ENCODE assay signal across 8 mouse cellular contexts in genomic region chr2:25579737-25580460, GRCm38 (mm10). TPM values are rescaled to one million over a fixed set of nuclear protein-coding genes. Genes with fewer than 3 reads are reported as not detected.
A peak's percentile ranks its signal among the peaks of the same experiment; 100 is the strongest.
DNase-seq lines count a peak whose midpoint lies in the region; ATAC-seq and TF ChIP-seq lines count a peak whose summit lies in the region.

No protein-coding gene starts in this region.

- H3K4me1 ChIP-seq in CH12.LX (ENCODE audit: control insufficient read depth in 1 of 2, insufficient read depth in 2 of 2) = peaks cover 9 to 35% of the 10 kb centered on the region in 2 experiments; a peak in 3 of 4 replicates
- H3K4me1 ChIP-seq in cortical plate, adult 2 months (ENCODE audit: control insufficient read depth, insufficient read depth, low read length) = peaks cover 13% of the 10 kb centered on the region
- peaks cover 79% of the 10 kb centered on the region for H3K4me1 ChIP-seq in hindbrain, embryonic 13.5 days (replicated peaks)
- H3K4me1 ChIP-seq in limb, embryonic 10.5 days = peaks cover 76% of the 10 kb centered on the region
- peaks cover 65% of the 10 kb centered on the region for H3K4me1 ChIP-seq in midbrain, embryonic 15.5 days

- no peaks in the 10 kb centered on the region for H3K27me3 ChIP-seq in CH12.LX (replicated peaks)
- H3K27me3 ChIP-seq in hindbrain, embryonic 13.5 days = peaks cover 55% of the 10 kb centered on the region
- peaks cover 62% of the 10 kb centered on the region for H3K27me3 ChIP-seq in limb, embryonic 10.5 days (ENCODE audit: low read depth, poor library complexity, severe bottlenecking)
- peaks cover 49% of the 10 kb centered on the region for H3K27me3 ChIP-seq in midbrain, embryonic 15.5 days (replicated peaks)

- ATAC-seq in hindbrain, embryonic 13.5 days (ENCODE audit: low FRiP score) = no peak
- no peak for ATAC-seq in midbrain, embryonic 15.5 days (replicated peaks)

- TF ChIP-seq EP300 in CH12.LX (IDR thresholded peaks at IDR 0.05; ENCODE audit: low read length) = no peak

- H3K79me2 ChIP-seq in CH12.LX (replicated peaks; ENCODE audit: control insufficient read depth, extremely low read depth, insufficient read depth, poor library complexity, severe bottlenecking) = no peaks in the 10 kb centered on the region

- no peak; the same call in 1 of the 2 replicates for TF ChIP-seq RAD21 in CH12.LX (IDR thresholded peaks at IDR 0.05; ENCODE audit: low read depth, low read length)

- H3K9me3 ChIP-seq in CH12.LX (replicated peaks; ENCODE audit: low read length) = peaks cover 39% of the 10 kb centered on the region
- no peaks in the 10 kb centered on the region for H3K9me3 ChIP-seq in hindbrain, embryonic 13.5 days
- no peaks in the 10 kb centered on the region for H3K9me3 ChIP-seq in limb, embryonic 10.5 days (replicated peaks)
- H3K9me3 ChIP-seq in midbrain, embryonic 15.5 days = no peaks in the 10 kb centered on the region

- in situ Hi-C loops in CH12.LX (cut with MboI; ENCODE audit: low pct_ligation_motif_present, low pct_unique_long_range_greater_than_20kb, low sequenced_read_pairs) = no loop called here

- no peak overlapping the region for H3K27ac ChIP-seq in CH12.LX (ENCODE audit: insufficient read depth, low read depth)
- no peak overlapping the region; the same call in 1 of the 2 replicates for H3K27ac ChIP-seq in cortical plate, adult 2 months (ENCODE audit: insufficient read depth, low read length)
- no peak overlapping the region for H3K27ac ChIP-seq in hindbrain, embryonic 13.5 days
- H3K27ac ChIP-seq in limb, embryonic 10.5 days = no peak overlapping the region
- no peak overlapping the region for H3K27ac ChIP-seq in midbrain, embryonic 15.5 days

- H3K4me2 ChIP-seq in CH12.LX (ENCODE audit: insufficient read depth, low read depth, poor library complexity, severe bottlenecking) = no peak overlapping the region
- peak overlapping the region; percentile 37 for H3K4me2 ChIP-seq in hindbrain, embryonic 13.5 days
- H3K4me2 ChIP-seq in midbrain, embryonic 15.5 days = peak overlapping the region; percentile 71

- DNase-seq in 3T3-L1 (ENCODE audit: low read depth, low spot score) = peak; percentile 22
- DNase-seq in CH12.LX (ENCODE audit: extremely low read depth) = peak; percentile 24
- peak; percentile 64 for DNase-seq in limb, embryonic 10.5 days (ENCODE audit: low spot score)
- peak; percentile 69 for DNase-seq in thymus, postnatal 0 days (ENCODE audit: low spot score)
- DNase-seq in gastrocnemius, adult 18-20 months (ENCODE audit: low spot score) = no peak

- H3K9ac ChIP-seq in CH12.LX (ENCODE audit: insufficient read depth, low read depth) = no peak overlapping the region
- peak overlapping the region; percentile 39; the same call in 1 of the 2 replicates for H3K9ac ChIP-seq in hindbrain, embryonic 13.5 days
- H3K9ac ChIP-seq in midbrain, embryonic 15.5 days = no peak overlapping the region

- WGBS in hindbrain, embryonic 13.5 days = 4% methylated on average over 27 of the region's 27 CpGs
- WGBS in limb, embryonic 10.5 days = 5% methylated on average over 27 of the region's 27 CpGs
- 9% methylated on average over 27 of the region's 27 CpGs for WGBS in midbrain, embryonic 15.5 days

- TF ChIP-seq CTCF in CH12.LX (conservative IDR thresholded peaks at IDR 0.05 in 1 of 2, IDR thresholded peaks at IDR 0.05 in 1 of 2; ENCODE audit: low read depth in 2 of 2, low read length in 2 of 2) = peak in 1 of 2 experiments; percentile 42; a peak in 2 of 4 replicates
- peak; percentile 64 for TF ChIP-seq CTCF in cortical plate, adult 2 months (IDR thresholded peaks at IDR 0.05; ENCODE audit: extremely low read depth, insufficient read depth, low read length)

- TF ChIP-seq POLR2A in CH12.LX (IDR thresholded peaks at IDR 0.05; ENCODE audit: low read depth, low read length) = no peak
- TF ChIP-seq POLR2A in cortical plate, adult 2 months (IDR thresholded peaks at IDR 0.05; ENCODE audit: extremely low read depth, insufficient read depth, low read length) = no peak

- peaks cover 35 to 67% of the 10 kb centered on the region in 2 experiments for H3K36me3 ChIP-seq in CH12.LX (replicated peaks in 1 of 2; ENCODE audit: control insufficient read depth in 1 of 2, insufficient read depth in 1 of 2, low read length in 1 of 2)
- H3K36me3 ChIP-seq in hindbrain, embryonic 13.5 days = peaks cover 20% of the 10 kb centered on the region
- H3K36me3 ChIP-seq in limb, embryonic 10.5 days = peaks cover 25% of the 10 kb centered on the region
- H3K36me3 ChIP-seq in midbrain, embryonic 15.5 days (replicated peaks) = peaks cover 2% of the 10 kb centered on the region; the same call in 1 of the 2 replicates

- no peak overlapping the region for H3K4me3 ChIP-seq in CH12.LX (replicated peaks in 1 of 3; ENCODE audit: low read depth in 2 of 3, low read length in 2 of 3, poor library complexity in 1 of 3)
- H3K4me3 ChIP-seq in cortical plate, adult 2 months (ENCODE audit: insufficient read depth, low read length) = peak overlapping the region; percentile 63; the same call in 1 of the 2 replicates
- peak overlapping the region; percentile 52 for H3K4me3 ChIP-seq in hindbrain, embryonic 13.5 days
- peak overlapping the region; percentile 44 for H3K4me3 ChIP-seq in limb, embryonic 10.5 days
- H3K4me3 ChIP-seq in midbrain, embryonic 15.5 days = peak overlapping the region; percentile 49; the same call in 1 of the 2 replicates

- dilution Hi-C loops in CH12.LX (cut with MboI; ENCODE audit: extremely low pct_ligation_motif_present, extremely low pct_unique_long_range_greater_than_20kb, low sequenced_read_pairs) = no loop called here

TF ChIP-seq in CH12.LX, 34 proteins besides CTCF, POLR2A, EP300 and RAD21:
- TF ChIP-seq PAX5 (IDR thresholded peaks at IDR 0.05; ENCODE audit: low read length) (no peak), SMC3 (IDR thresholded peaks at IDR 0.05; ENCODE audit: low read depth, low read length) (peak; percentile 15; the same call in 1 of the 2 replicates)

RNA-seq across cellular contexts. Expression of gene Ajm1, which starts 1.7 kb away (rescaled TPM):
- total RNA-seq in CH12.LX (2012; rRNA removed) = 0.97 and 1.4 TPM in 2 replicates
- 0.23 and 0.31 TPM in 2 replicates for total RNA-seq in CH12.LX (2014; rRNA removed)
- 0.93 and 1.4 TPM in 2 replicates for polyA plus RNA-seq in CH12.LX (2012; ENCODE audit: insufficient read length, low read depth)
- polyA plus RNA-seq in cortical plate, adult 2 months (2012; rRNA removed) = 115 and 125 TPM in 2 replicates
- polyA plus RNA-seq in hindbrain, embryonic 13.5 days (2015; fragmentation: Nextera tagmentation; extraction: Ambion mirVana) = 8.1 and 8.2 TPM in 2 replicates
- 0.06 and 0.08 TPM in 2 replicates for polyA plus RNA-seq in limb, embryonic 10.5 days (2016; fragmentation: Nextera tagmentation; extraction: Ambion mirVana)
- polyA plus RNA-seq in midbrain, embryonic 15.5 days (2015; fragmentation: Nextera tagmentation; extraction: Ambion mirVana) = 13.8 and 14.1 TPM in 2 replicates
- 0.04 and 0.49 TPM in 2 replicates for polyA plus RNA-seq in thymus, postnatal 0 days (2015; fragmentation: Nextera tagmentation; extraction: Ambion mirVana)
- total RNA-seq in gastrocnemius, adult 18-20 months (2021) = not detected

RNA-seq across cellular contexts. Expression of gene Phpt1, which starts 4.9 kb away (rescaled TPM):
- total RNA-seq in CH12.LX (2012; rRNA removed) (46.6 and 47.2 TPM in 2 replicates), CH12.LX (2014; rRNA removed) (32.6 and 37.9 TPM in 2 replicates)
- 66.9 and 69.7 TPM in 2 replicates for polyA plus RNA-seq in CH12.LX (2012; ENCODE audit: insufficient read length, low read depth)
- polyA plus RNA-seq in cortical plate, adult 2 months (2012; rRNA removed) = 123 and 129 TPM in 2 replicates
- 179 and 182 TPM in 2 replicates for polyA plus RNA-seq in hindbrain, embryonic 13.5 days (2015; fragmentation: Nextera tagmentation; extraction: Ambion mirVana)
- 157 and 161 TPM in 2 replicates for polyA plus RNA-seq in limb, embryonic 10.5 days (2016; fragmentation: Nextera tagmentation; extraction: Ambion mirVana)
- 155 and 162 TPM in 2 replicates for polyA plus RNA-seq in midbrain, embryonic 15.5 days (2015; fragmentation: Nextera tagmentation; extraction: Ambion mirVana)
- 184 and 191 TPM in 2 replicates for polyA plus RNA-seq in thymus, postnatal 0 days (2015; fragmentation: Nextera tagmentation; extraction: Ambion mirVana)
- 10 to 100 TPM; 54.6 to 57.5 TPM for total RNA-seq in gastrocnemius, adult 18-20 months (2021)

RNA-seq across cellular contexts. Expression of gene Mamdc4, which starts 5.3 kb away (rescaled TPM):
- 29.2 and 34.9 TPM in 2 replicates for total RNA-seq in CH12.LX (2012; rRNA removed)
- total RNA-seq in CH12.LX (2014; rRNA removed) = 0.65 and 4.4 TPM in 2 replicates
- 4.9 and 11.5 TPM in 2 replicates for polyA plus RNA-seq in CH12.LX (2012; ENCODE audit: insufficient read length, low read depth)
- 1.1 and 1.2 TPM in 2 replicates for polyA plus RNA-seq in cortical plate, adult 2 months (2012; rRNA removed)
- 2.3 and 2.6 TPM in 2 replicates for polyA plus RNA-seq in hindbrain, embryonic 13.5 days (2015; fragmentation: Nextera tagmentation; extraction: Ambion mirVana)
- 2.3 and 8.2 TPM in 2 replicates for polyA plus RNA-seq in limb, embryonic 10.5 days (2016; fragmentation: Nextera tagmentation; extraction: Ambion mirVana)
- polyA plus RNA-seq in midbrain, embryonic 15.5 days (2015; fragmentation: Nextera tagmentation; extraction: Ambion mirVana) = 4.7 and 4.8 TPM in 2 replicates
- polyA plus RNA-seq in thymus, postnatal 0 days (2015; fragmentation: Nextera tagmentation; extraction: Ambion mirVana) = 0.53 and 1.0 TPM in 2 replicates
- total RNA-seq in gastrocnemius, adult 18-20 months (2021) = under 1 TPM; 0.12 to 0.34 TPM

RNA-seq across cellular contexts. Expression of gene Edf1, which starts 22.3 kb away (rescaled TPM):
- total RNA-seq in CH12.LX (2012; rRNA removed) (215 and 223 TPM in 2 replicates), CH12.LX (2014; rRNA removed) (187 and 188 TPM in 2 replicates)
- polyA plus RNA-seq in CH12.LX (2012; ENCODE audit: insufficient read length, low read depth) = 202 and 275 TPM in 2 replicates
- 270 and 276 TPM in 2 replicates for polyA plus RNA-seq in cortical plate, adult 2 months (2012; rRNA removed)
- 409 and 436 TPM in 2 replicates for polyA plus RNA-seq in hindbrain, embryonic 13.5 days (2015; fragmentation: Nextera tagmentation; extraction: Ambion mirVana)
- 307 and 320 TPM in 2 replicates for polyA plus RNA-seq in limb, embryonic 10.5 days (2016; fragmentation: Nextera tagmentation; extraction: Ambion mirVana)
- 352 and 378 TPM in 2 replicates for polyA plus RNA-seq in midbrain, embryonic 15.5 days (2015; fragmentation: Nextera tagmentation; extraction: Ambion mirVana)
- 466 and 515 TPM in 2 replicates for polyA plus RNA-seq in thymus, postnatal 0 days (2015; fragmentation: Nextera tagmentation; extraction: Ambion mirVana)
- 100 to 1,000 TPM; 179 to 182 TPM for total RNA-seq in gastrocnemius, adult 18-20 months (2021)

RNA-seq across cellular contexts. Expression of gene Rabl6, which starts 28.4 kb away (rescaled TPM):
- total RNA-seq in CH12.LX (2012; rRNA removed) = 52.0 and 55.7 TPM in 2 replicates
- 32.2 and 34.6 TPM in 2 replicates for total RNA-seq in CH12.LX (2014; rRNA removed)
- polyA plus RNA-seq in CH12.LX (2012; ENCODE audit: insufficient read length, low read depth) = 62.0 and 72.9 TPM in 2 replicates
- polyA plus RNA-seq in cortical plate, adult 2 months (2012; rRNA removed) = 158 and 162 TPM in 2 replicates
- 67.9 and 75.5 TPM in 2 replicates for polyA plus RNA-seq in hindbrain, embryonic 13.5 days (2015; fragmentation: Nextera tagmentation; extraction: Ambion mirVana)
- polyA plus RNA-seq in limb, embryonic 10.5 days (2016; fragmentation: Nextera tagmentation; extraction: Ambion mirVana) = 83.3 and 88.5 TPM in 2 replicates
- 71.3 and 75.7 TPM in 2 replicates for polyA plus RNA-seq in midbrain, embryonic 15.5 days (2015; fragmentation: Nextera tagmentation; extraction: Ambion mirVana)
- 30.3 and 39.7 TPM in 2 replicates for polyA plus RNA-seq in thymus, postnatal 0 days (2015; fragmentation: Nextera tagmentation; extraction: Ambion mirVana)
- total RNA-seq in gastrocnemius, adult 18-20 months (2021) = 10 to 100 TPM; 75.3 to 82.5 TPM

Comparison
In these comparisons a context has a peak if more than half of its experiments do, and no peak if none do; other contexts are left out.
1. H3K4me3 ChIP-seq: peak in cortical plate, adult 2 months (single experiment), hindbrain, embryonic 13.5 days (single experiment), limb, embryonic 10.5 days (single experiment) and midbrain, embryonic 15.5 days (single experiment); none in CH12.LX (0 of 3).